Mouse (Mus musculus): ENCODE measurements around the gene Spata18. TPM values are rescaled to one million over a fixed set of nuclear protein-coding genes. Genes with fewer than 3 reads are reported as not detected.

The Spata18 gene
- polyA plus RNA-seq, 1 experiment from 2014 or later: 0.34 TPM

DNA sequence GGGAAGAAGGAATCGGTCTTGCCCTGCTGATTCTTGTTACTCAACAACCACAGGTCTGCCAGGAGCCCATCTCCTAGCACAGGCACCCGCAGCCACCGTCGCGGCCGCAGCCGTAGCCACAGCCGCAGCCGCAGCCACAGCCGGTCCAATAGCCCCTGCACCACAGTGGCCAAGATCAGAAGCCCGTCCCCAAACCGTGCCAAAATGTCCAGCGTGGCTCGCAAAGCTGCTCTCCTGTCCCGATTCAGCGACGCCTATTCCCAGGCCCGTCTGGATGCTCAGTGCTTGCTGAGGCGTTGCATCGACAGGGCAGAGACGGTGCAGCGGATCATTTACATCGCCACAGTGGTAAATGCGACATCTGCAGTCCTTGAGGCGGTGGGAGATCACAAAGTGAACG, 18.2 kb downstream of the Spata18 start:
- no peaks in the 10 kb centered on the region for H3K36me3 ChIP-seq (ENCODE audit: poor library complexity, severe bottlenecking)
- H3K27me3 ChIP-seq: 0 out of 2 replicates have a peak, but pooled peaks cover 2% of the 10 kb centered on the region
- no peak overlapping the region for H3K27ac ChIP-seq
- no peaks in the 10 kb centered on the region for H3K4me1 ChIP-seq
- no peak overlapping the region for H3K9ac ChIP-seq
- no peaks in the 10 kb centered on the region for H3K9me3 ChIP-seq (replicated peaks)
- no peak overlapping the region for H3K4me3 ChIP-seq
- WGBS: 52% methylated on average over 26 of the region's 26 CpGs
- H3K4me2 ChIP-seq: peak overlapping the region; percentile 38
- no peak for ATAC-seq

GRCm38 (mm10) chr5:73675604-73676003, 24.4 kb downstream of the Spata18 start:
- Histone ChIP-seq H3K9ac (no peak overlapping the region), H3K36me3 (ENCODE audit: poor library complexity, severe bottlenecking) (no peaks in the 10 kb centered on the region), H3K27ac (no peak overlapping the region), H3K4me1 (0 out of 2 replicates have a peak, but pooled peaks cover 7% of the 10 kb centered on the region), H3K4me3 (no peak overlapping the region), H3K4me2 (no peak overlapping the region), H3K9me3 (replicated peaks) (no peaks in the 10 kb centered on the region), H3K27me3 (no peaks in the 10 kb centered on the region)
- 71% methylated on average over 3 of the region's 3 CpGs for WGBS
- ATAC-seq: peak; percentile 33; the same call in 1 of the 2 replicates

- H3K4me1 ChIP-seq: 0 out of 2 replicates have a peak, but pooled peaks cover 7% of the 10 kb centered on the region
- ATAC-seq: peak; percentile 48; the same call in 1 of the 2 replicates
- WGBS: 37% methylated on average over 13 of the region's 13 CpGs
- no peak overlapping the region for H3K27ac ChIP-seq
- H3K9me3 ChIP-seq (replicated peaks): no peaks in the 10 kb centered on the region
- peak overlapping the region; percentile 25 for H3K4me2 ChIP-seq
- H3K27me3 ChIP-seq: no peaks in the 10 kb centered on the region
- H3K36me3 ChIP-seq (ENCODE audit: poor library complexity, severe bottlenecking): no peaks in the 10 kb centered on the region
- H3K9ac ChIP-seq: no peak overlapping the region
- H3K4me3 ChIP-seq: no peak overlapping the region
Observed at GRCm38 (mm10) chr5:73676626-73677025, 25.4 kb downstream of the Spata18 start.

DNA sequence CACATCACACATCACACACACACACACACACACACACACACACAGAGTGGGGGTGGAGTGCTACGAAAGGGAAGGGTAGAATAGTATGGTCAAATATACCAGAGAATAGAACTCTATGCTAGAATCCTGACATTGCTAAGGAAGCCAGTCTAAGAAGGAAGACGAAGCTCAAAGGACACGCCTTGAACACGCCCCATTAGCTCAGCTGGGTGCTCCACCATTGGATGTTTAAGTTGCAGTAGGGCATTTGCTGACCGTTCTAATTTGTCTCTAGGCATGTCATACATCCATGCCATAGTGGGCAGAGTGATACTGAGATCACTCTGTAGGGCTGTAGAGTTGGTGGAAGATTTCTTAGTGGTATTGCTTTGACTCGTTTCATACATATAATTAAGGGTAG, 32.0 kb downstream of the Spata18 start:
- Histone ChIP-seq H3K9me3 (replicated peaks) (no peaks in the 10 kb centered on the region), H3K4me2 (no peak overlapping the region), H3K4me3 (no peak overlapping the region), H3K36me3 (ENCODE audit: poor library complexity, severe bottlenecking) (no peaks in the 10 kb centered on the region), H3K9ac (no peak overlapping the region), H3K4me1 (no peaks in the 10 kb centered on the region), H3K27me3 (no peaks in the 10 kb centered on the region), H3K27ac (no peak overlapping the region)
- no peak for ATAC-seq
- 83% methylated on average over 6 of the region's 6 CpGs for WGBS

DNA sequence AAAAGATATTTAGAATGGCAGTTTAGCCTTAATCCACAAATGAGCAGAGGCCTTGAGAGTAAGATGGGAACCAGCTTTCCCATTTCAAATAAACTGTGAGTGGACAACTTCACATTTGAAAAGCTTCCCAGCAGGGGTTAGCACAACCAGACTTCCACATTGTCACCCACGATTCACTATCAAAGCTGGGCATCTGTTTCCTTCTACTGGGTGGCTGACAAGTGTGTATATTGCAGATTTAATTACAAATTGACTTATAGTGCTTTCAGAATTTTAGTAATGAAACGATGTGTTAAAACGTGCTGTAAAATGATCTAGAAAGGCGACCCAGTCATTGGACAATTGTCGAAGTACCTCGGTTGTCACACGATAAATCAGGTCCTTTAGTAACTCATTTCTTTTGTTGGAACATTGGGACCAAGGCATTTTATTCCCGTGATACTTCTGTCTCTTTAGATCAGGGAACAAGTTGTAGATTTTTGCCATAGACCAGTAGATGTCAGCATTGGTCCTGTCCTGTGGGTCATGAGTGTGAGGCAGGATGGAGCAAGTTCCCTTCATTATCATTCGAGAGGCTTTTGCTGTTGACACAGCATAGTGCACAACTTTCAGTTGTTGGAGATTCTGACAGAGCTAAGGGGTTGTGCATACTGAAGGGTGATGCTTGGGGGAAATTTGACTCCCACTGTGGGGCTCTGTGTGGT, 32.7 kb downstream of the Spata18 start:
- no peak overlapping the region for H3K9ac ChIP-seq
- no peak overlapping the region for H3K4me2 ChIP-seq
- no peak for ATAC-seq
- no peak overlapping the region for H3K27ac ChIP-seq
- no peaks in the 10 kb centered on the region for H3K4me1 ChIP-seq
- no peak overlapping the region for H3K4me3 ChIP-seq
- H3K27me3 ChIP-seq: no peaks in the 10 kb centered on the region
- 62% methylated on average over 9 of the region's 9 CpGs for WGBS
- H3K36me3 ChIP-seq (ENCODE audit: poor library complexity, severe bottlenecking): no peaks in the 10 kb centered on the region
- no peaks in the 10 kb centered on the region for H3K9me3 ChIP-seq (replicated peaks)

DNA sequence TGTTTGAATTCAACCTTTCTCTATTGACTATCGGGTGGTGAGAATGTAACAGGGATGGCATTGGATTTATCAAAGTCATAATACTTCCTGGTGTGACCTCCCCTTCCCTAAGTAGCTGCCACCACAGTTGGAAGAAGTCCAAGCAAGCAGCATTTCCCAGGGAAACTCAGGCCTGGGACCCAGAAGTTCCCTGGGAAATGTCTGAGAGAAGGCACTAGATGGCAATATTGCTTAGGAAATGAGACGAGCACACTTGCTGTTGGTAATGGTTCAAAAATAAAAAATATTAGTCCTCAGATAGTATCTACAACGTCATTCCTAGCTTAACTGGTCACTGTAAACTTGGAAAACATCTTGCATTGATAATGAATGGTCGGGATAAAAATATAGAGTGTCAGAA, 35.0 kb downstream of the Spata18 start:
- H3K4me2 ChIP-seq: no peak overlapping the region
- H3K4me3 ChIP-seq: no peak overlapping the region
- H3K27me3 ChIP-seq: no peaks in the 10 kb centered on the region
- H3K36me3 ChIP-seq (ENCODE audit: poor library complexity, severe bottlenecking): no peaks in the 10 kb centered on the region
- ATAC-seq: 0 out of 2 replicates have a peak, but pooled peaks have one; percentile 36
- no peaks in the 10 kb centered on the region for H3K4me1 ChIP-seq
- no peaks in the 10 kb centered on the region for H3K9me3 ChIP-seq (replicated peaks)
- no peak overlapping the region for H3K27ac ChIP-seq
- 32% methylated on average over 4 of the region's 4 CpGs for WGBS
- no peak overlapping the region for H3K9ac ChIP-seq

DNA sequence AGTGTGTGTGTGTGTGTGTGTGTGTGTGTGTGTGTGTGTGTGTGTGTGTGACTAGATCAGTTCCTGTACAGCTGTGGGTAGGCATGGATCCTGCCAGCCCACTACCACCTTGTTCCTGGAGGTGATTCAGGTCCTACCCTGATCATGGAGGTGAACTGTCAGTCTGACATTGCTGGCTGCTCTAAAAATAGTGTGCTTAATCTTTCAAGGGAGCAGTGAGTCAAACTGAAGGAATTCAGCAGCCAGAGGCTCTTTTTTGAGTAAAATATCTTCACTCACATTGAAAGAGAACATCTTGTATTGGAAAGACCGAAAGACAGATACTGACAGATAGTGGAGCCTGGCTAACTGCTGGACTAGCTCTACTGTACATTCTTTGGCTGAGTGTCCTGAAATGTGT, 37.4 kb downstream of the Spata18 start:
- 91% methylated on average over 1 of the region's 1 CpGs for WGBS
- Histone ChIP-seq H3K4me1 (no peaks in the 10 kb centered on the region), H3K27me3 (no peaks in the 10 kb centered on the region), H3K9ac (no peak overlapping the region), H3K4me2 (no peak overlapping the region), H3K9me3 (replicated peaks) (no peaks in the 10 kb centered on the region), H3K27ac (no peak overlapping the region), H3K4me3 (no peak overlapping the region), H3K36me3 (ENCODE audit: poor library complexity, severe bottlenecking) (no peaks in the 10 kb centered on the region)
- no peak for ATAC-seq

GRCm38 (mm10) chr5:73690146-73690545, 39.0 kb downstream of the Spata18 start:
- H3K36me3 ChIP-seq (ENCODE audit: poor library complexity, severe bottlenecking): no peaks in the 10 kb centered on the region
- H3K27me3 ChIP-seq: no peaks in the 10 kb centered on the region
- H3K4me2 ChIP-seq: no peak overlapping the region
- H3K9ac ChIP-seq: no peak overlapping the region
- no peak overlapping the region for H3K27ac ChIP-seq
- ATAC-seq: no peak
- no peak overlapping the region for H3K4me3 ChIP-seq
- H3K9me3 ChIP-seq (replicated peaks): no peaks in the 10 kb centered on the region
- H3K4me1 ChIP-seq: no peaks in the 10 kb centered on the region
- WGBS: 76% methylated on average over 2 of the region's 2 CpGs

DNA sequence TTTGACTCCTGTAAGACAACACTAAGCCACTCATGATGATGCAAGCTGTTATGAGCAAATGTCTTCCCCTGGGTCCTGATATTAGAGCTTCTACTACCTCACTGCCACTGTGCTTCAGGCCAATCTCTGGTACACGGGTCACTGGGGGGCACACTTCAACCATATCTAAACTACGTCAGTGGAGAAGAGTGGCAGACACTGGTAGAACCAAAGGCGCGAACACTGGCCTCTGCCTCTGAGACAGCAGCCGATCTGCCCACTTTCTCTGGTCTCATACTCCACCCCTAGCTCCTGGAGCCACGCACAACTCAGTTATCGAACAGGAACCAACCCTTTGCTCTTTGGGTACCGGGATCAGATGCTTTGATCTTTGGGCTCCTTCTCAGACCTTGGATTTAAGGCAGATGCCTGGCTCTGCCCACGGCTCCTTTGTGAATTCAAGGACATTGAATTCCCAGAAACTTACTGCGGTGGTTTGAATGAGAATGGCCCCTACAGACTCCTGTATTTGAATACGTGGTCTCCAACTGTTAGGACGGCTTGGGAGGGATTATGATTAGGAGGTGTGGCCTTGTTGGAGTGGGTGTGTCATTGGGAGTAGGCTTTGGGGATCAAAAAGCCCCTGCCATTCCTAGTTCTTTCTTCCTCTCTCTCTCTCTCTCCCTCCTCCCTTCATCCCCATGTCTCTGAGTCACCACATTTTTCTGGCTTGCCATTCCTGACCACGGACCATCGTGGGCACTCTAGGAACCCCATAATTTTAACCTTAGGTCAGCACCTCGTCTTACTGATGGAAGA, 40.7 kb downstream of the Spata18 start:
- Histone ChIP-seq H3K4me2 (no peak overlapping the region), H3K9me3 (replicated peaks) (no peaks in the 10 kb centered on the region), H3K36me3 (ENCODE audit: poor library complexity, severe bottlenecking) (no peaks in the 10 kb centered on the region), H3K27me3 (no peaks in the 10 kb centered on the region), H3K4me1 (no peaks in the 10 kb centered on the region), H3K9ac (no peak overlapping the region), H3K4me3 (no peak overlapping the region), H3K27ac (no peak overlapping the region)
- WGBS: 26% methylated on average over 15 of the region's 15 CpGs
- ATAC-seq: no peak

DNA sequence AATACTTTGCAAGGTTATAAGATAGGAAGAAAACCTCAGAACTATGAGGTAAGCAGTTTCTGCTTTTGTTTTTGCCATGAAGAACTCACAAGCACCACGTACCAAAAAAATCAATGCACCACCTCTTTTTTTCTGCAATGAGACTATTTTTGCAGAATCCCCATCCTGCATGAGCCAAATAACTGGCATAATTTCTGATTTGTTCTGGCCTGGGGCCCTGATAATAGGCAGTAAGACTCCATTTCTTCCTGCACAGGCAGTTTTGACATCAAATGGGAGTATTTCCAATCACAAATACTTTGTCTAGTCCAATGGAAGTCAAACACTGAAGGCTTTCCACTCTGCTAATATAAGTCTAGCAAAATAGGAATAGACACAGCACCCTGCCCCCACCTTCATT, 42.6 kb downstream of the Spata18 start:
- H3K27ac ChIP-seq: no peak overlapping the region
- WGBS: 83% methylated on average over 1 of the region's 1 CpGs
- H3K9me3 ChIP-seq (replicated peaks): no peaks in the 10 kb centered on the region
- no peaks in the 10 kb centered on the region for H3K4me1 ChIP-seq
- H3K9ac ChIP-seq: no peak overlapping the region
- H3K27me3 ChIP-seq: no peaks in the 10 kb centered on the region
- H3K4me2 ChIP-seq: no peak overlapping the region
- H3K36me3 ChIP-seq (ENCODE audit: poor library complexity, severe bottlenecking): no peaks in the 10 kb centered on the region
- H3K4me3 ChIP-seq: no peak overlapping the region
- no peak for ATAC-seq

GRCm38 (mm10) chr5:73694254-73695015, 43.3 kb downstream of the Spata18 start:
- no peak overlapping the region for H3K27ac ChIP-seq
- 80% methylated on average over 4 of the region's 4 CpGs for WGBS

GRCm38 (mm10) chr5:73697700-73698099, 46.5 kb downstream of the Spata18 start:
- no peaks in the 10 kb centered on the region for H3K36me3 ChIP-seq (ENCODE audit: poor library complexity, severe bottlenecking)
- ATAC-seq: no peak
- no peaks in the 10 kb centered on the region for H3K4me1 ChIP-seq
- no peak overlapping the region for H3K4me3 ChIP-seq
- WGBS: 80% methylated on average over 4 of the region's 4 CpGs
- no peaks in the 10 kb centered on the region for H3K27me3 ChIP-seq
- H3K27ac ChIP-seq: no peak overlapping the region
- H3K4me2 ChIP-seq: no peak overlapping the region
- no peak overlapping the region for H3K9ac ChIP-seq
- no peaks in the 10 kb centered on the region for H3K9me3 ChIP-seq (replicated peaks)

More at GRCm38 (mm10) chr5:73694254-73695015, 43.3 kb downstream of the Spata18 start:
- H3K9me3 ChIP-seq (replicated peaks): no peaks in the 10 kb centered on the region
- ATAC-seq: no peak
- no peak overlapping the region for H3K4me3 ChIP-seq
- H3K27me3 ChIP-seq: no peaks in the 10 kb centered on the region
- H3K9ac ChIP-seq: no peak overlapping the region
- H3K4me1 ChIP-seq: no peaks in the 10 kb centered on the region
- no peak overlapping the region for H3K4me2 ChIP-seq
- H3K36me3 ChIP-seq (ENCODE audit: poor library complexity, severe bottlenecking): no peaks in the 10 kb centered on the region

All from forebrain, embryonic 13.5 days (tissue).